Mouse (Mus musculus) urinary bladder, postnatal 14 days (tissue): Measurements from ENCODE around the gene Znrf4.

Source experiments
- DNase-seq: peaks from one replicate; pipeline ENCODE4 v3.0.0; 2021; ENCODE audit warnings: low spot score

Znrf4 gene

DNA sequence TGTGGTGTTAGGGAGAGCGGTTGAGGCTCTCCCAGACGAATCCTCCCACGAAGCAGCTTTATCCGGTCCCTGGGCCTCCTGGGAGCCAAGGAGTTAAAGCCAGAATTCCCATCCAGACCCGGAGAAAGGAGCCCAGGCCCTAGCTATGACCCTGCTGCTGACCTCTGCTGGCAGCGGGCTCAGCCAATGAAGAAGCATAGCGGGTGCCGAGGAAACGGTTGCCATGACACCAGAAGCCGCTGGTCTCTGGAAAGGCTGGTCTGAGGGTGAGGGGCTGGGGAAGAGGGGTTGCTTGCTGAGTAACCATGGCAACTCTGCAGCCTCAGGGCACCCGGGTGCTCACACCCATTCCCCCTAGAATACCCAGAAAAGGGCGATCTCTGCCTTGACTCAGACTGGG lies 24.2 kb downstream of the Znrf4 start:
- DNase-seq, result no peak

- peak; percentile 57 for DNase-seq
Observed at GRCm38 (mm10) chr17:56487441-56487888, 24.8 kb downstream of the Znrf4 start.

DNA sequence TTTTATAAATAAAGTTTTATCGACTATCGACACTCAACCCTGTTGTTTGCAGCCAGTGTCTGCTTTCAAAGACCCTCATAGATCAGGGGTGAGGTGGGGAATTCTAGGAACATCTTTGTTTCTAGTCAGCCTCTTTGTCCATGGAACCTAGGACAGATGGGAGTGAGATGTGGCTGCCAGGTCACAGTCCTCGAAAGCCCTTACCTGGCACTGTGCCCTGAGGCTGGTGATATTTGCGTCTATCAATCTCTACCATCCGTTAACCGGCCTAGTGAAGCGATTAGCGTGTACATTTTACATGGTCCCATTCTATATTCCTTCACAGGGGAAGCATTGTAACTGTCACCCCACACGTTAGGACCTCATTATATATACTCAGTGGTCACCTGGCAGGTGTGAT lies 26.3 kb downstream of the Znrf4 start:
- no peak for DNase-seq

GRCm38 (mm10) chr17:56485118-56485517 lies 27.1 kb downstream of the Znrf4 start:
- no peak for DNase-seq

DNA sequence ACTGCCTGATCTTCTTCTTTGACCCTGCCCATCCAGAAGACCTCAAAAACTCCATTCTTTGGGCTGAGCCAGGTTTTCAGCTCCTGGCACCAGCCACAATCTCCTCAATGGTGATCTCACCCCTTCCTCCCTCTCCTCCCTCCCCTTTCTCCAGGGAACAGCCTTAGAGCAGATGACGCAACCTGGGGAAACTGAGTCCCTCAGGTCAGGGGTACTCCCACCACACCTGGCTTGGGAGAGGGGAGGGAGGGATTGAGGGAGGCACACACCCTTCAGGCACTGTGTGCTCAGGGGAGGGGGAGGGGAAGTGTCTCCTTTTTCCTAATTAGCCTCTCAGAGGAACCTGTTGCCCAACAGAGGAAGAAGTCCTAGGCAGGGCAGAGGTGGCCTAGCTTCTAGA lies 29.6 kb downstream of the Znrf4 start:
- no peak for DNase-seq

DNA sequence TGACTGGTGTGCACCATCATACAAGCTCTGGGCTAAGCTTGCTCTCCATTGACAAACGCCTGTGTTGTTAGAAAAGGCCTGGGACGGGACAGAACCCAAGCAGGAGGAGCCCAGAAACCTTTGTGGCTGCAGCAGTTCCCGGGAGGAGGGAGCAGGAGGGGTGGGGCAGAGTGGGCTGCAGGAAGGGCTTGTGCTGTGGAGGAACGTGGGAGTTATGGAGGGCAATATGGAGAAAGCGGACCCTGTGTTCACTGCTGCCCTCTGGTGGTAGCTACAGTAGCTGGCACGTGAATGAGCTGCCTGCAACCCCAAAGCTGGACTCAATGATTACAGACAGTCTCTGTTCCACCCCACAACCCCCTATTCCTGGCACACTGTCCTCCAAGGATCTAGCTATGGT lies 32.9 kb downstream of the Znrf4 start:
- peak; percentile 80 for DNase-seq

DNA sequence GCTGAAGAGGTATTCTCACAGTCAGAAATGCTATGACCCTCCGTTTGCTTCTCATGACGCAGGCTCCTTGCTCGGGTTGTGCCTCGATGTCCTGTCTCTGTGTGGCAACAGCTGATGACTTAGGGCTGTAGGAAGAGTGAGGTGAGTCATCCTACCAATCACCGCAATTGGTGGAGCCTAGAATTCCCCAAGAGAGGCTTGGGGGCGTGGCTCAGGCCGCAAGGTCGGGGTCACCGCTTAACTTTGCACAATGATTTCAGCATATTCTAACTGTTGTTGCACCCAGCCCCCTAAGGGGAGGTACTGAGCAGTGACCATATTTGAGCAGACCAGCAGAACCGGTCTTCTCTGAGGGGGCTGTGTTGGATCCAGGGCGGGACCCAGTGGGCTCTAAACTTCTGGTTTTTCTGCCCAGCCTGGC lies 34.0 kb downstream of the Znrf4 start:
- peak; percentile 67 for DNase-seq

DNA sequence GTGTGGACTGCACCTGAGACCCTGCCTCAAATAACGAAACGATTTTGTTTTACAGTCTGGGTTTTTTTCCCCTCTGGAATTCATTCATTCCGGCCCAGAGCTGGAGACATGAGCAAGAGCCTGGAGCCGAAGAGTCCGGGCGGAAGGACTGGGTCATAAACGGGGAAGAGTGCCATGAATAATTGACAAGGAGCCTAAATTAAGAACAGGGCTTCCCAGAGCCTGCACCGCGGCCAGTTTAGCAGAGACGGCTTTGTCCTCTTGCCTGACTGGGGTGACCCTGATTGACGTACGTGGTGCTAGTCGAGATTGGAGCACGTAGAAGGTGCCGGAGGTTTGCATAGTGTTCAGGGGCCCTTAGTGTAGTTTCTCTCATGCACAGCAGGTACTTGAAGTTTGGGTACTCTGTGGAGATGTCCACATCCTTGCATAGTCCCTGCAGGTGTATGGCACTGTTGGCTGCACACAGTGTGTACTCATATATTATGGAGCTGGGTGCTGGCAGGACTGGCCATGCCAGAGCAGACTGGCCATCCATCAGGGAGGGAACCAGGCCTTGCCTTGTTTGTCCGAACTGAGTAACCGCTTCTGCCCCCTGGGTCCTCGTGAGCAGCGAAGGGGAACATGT lies 34.9 kb downstream of the Znrf4 start:
- DNase-seq, result no peak

DNA sequence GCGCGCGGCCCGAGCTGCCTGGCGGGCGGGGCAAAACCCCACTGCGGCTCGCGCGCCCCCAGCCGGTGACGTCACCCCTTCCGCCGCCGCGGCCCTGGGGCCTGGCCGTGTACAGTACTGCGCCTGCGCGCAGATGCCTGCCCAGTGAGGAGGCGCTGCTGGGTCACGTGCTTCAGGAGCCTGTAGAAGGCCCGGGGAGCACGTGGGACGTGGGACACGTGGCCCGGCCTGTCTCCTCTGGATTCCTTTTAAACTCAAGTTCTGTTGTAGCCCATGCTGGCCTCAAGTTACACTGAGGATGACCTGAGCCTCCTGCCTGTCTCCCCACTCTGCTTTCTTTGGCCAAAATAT lies 35.9 kb downstream of the Znrf4 start, which contains the start of gene Ptprs:
Gene Ptprs, minus strand, starts transcription at position 82 of the 351 bp plus-strand sequence.
- DNase-seq, result peak; percentile 92

DNA sequence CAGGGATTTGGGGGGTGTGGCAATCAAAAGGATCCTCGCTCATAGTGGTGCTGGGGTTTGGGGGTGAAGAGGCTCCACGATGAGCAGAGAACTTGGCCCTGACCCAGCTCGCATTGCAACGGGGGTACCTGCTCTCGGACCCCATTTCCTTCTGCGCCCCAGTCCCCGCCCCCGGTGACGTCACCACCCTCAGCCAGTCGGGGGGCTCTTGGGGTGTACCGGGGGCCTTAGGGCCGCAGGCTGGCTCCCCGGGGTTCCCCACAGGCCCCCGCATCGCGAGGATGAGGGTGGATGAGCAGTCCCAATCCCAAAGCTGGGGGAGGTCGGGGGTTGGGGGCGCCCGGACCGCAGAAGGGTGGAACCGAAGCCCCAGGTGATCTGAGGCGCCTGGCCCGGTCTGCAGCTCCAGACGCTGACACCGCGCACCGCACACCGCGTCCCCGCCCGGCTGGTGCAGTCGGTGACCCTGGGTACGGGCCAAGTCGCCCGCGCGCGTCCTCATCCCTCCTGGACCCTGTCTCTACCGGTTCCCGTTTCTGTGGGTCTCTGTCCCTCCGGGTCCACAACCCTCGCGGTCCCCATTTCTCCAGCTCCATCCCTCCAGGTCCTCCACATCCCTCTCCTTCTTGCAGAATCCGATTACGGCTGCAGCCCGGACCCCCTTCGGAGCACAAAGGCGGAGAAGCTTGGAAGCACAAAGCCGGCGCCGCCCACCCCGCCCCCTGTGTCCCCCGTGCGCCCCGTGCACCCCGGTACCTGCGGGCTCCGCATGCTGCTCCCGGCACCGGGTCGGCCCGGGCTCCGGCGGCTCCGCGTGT lies 36.4 kb downstream of the Znrf4 start:
- DNase-seq, result no peak

GRCm38 (mm10) chr17:56474831-56475581 lies 37.2 kb downstream of the Znrf4 start:
- DNase-seq, result no peak

- no peak for DNase-seq
Observed at GRCm38 (mm10) chr17:56474311-56474830, 37.9 kb downstream of the Znrf4 start.

GRCm38 (mm10) chr17:56473611-56473905 lies 38.7 kb downstream of the Znrf4 start:
- no peak for DNase-seq

DNA sequence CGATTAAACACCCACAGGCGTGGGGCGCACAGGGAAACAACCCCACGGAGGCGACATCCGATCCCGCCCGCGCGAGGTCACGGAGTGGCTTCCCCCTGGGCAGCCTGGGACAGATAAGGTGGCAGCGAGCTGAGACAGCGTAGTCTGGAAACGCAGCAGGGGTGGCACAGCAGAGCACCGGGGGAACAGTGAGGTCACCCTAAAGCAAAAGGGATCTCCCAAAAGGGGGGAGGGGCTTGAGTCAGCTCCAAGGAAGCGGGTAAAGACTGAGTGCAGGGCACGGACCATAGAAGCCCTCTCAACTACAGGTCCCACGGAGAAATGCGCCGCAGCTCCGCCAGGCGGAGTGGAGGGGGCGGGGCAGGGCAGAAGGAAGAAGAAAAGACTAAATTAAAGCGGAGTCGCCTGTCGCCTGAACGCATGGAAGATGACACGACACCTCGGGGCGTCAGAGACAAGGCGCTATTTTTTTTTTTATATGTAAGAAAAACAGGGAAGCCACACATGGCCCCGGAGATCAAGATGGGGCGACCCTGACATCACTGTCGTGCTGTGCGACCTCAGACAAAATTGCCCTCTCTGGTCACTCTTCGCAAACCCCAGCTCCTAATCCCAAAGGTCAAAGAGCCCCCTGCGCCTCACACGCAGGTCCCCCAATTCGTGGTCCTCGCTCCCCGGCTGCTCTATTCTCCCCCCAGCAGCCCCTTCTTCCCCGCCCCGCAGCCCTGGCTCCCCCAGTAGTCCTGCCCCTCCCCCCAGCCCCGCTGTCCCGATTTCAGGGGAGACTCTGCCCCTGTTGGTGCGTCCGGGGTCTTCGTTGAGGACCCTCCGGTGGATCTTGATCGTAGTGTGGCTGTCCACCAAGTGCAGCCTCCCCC lies 39.3 kb downstream of the Znrf4 start:
- DNase-seq, result peak; percentile 66

DNA sequence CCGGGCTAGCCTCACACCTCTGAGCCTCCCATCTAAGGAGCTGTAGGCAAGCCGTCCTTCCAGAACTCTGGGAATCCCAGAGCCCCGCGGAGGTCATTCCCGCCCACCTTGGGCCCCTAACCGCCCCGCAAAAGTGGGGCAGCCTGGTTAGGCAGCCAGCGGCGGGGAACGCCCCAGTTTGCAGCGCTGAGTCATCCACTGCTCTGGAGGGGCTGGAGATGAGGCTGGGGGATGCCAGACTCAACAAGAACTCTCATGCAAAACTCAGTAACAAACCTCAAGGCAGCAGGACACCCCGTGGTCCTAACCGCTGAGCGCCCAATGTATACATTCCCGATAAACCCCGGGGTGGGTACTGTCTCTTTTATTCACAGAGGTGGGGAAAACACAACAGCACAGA lies 40.1 kb downstream of the Znrf4 start:
- no peak for DNase-seq

DNA sequence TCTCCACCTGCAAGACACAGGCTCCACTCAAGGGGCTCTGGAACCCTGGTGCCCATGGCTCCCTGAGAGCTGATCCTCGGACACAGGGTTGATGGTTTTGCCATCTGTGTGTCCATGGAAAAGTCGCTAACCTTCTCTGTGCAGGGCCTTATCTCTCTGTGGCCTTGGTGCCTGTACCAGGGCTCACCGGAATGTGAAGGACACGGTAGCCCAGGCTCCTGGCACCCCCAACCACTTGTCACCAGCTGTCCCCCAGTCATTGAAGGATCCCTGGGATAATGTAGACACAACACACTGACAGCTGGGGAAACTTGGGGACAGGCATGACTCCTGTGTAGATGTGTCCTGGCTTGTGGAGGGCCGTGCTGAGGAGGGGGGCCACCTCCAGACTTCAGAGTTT lies 41.1 kb downstream of the Znrf4 start:
- no peak for DNase-seq

DNA sequence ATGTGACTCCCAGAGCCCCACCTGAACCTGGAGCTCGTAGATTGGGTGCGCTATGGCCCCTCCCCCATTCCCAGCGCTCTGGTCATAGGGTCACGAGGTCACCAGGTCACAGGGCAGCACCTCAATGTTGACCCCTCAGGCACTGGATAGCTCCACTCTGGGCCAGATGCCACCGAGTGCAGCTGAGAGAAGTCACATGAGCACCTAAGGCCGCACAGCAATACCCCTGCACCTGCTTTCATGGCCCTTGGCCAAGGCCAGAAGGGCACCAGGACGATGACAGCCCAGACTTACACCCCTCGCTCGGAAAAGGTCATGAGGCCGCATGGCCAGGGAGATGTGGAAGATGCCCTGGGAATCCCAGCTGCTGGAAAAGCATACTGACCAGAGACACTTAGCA lies 41.7 kb downstream of the Znrf4 start:
- no peak for DNase-seq

DNA sequence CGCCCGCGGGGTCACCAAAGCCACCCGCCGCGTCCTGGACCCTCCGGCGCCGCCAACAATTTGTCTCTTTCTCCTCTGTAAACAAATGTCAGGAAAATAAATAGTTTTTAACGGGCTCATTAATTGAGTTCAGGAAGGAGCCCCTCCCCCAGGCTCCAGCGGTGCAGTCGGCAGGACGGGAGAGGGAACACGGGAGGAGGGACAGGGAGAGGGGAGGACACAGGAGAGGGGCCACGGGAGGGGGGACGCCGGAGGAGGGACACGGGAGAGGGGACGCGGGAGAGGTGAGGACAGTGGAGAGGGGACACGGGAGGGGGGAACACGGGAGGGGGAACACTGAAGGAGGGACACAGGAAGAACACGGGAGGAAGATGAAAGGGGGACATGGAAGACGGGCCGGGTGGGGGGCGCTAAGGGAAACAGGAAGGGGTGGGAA lies 42.2 kb downstream of the Znrf4 start:
- DNase-seq, result no peak

GRCm38 (mm10) chr17:56469275-56469674 lies 43.0 kb downstream of the Znrf4 start:
- no peak for DNase-seq

DNA sequence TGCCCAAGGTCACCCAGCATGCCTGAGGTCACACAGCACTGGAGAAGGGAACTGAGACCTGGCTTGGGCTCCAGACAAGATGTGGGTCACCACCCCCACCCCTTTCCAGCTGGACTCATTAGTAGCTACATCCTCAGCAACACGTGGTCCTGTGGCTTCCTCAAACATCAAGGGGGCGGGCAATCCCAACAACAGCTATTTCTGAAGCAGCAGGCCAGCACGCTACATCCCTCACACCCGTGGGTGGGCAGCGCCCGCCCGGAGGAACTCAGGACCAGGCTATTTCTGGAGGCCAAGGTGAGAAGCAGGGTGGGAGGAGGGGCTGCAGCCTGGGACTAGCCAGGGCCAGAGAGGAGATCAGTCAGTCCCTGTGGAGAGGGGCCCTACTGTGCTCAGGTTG lies 43.4 kb downstream of the Znrf4 start:
- no peak for DNase-seq

- DNase-seq, result no peak
Observed at GRCm38 (mm10) chr17:56468380-56468779, 43.9 kb downstream of the Znrf4 start.

GRCm38 (mm10) chr17:56467456-56467884 lies 44.8 kb downstream of the Znrf4 start:
- no peak for DNase-seq
